Mouse (Mus musculus) neural tube, embryonic 13.5 days (tissue): Measurements from ENCODE around the gene A730049H05Rik. TPM values are rescaled to one million over a fixed set of nuclear protein-coding genes. Genes with fewer than 3 reads are reported as not detected.

Source experiments
- ATAC-seq: fragments of 200-750 bp; cut with Nextera tagmentation; 2 replicates; pipeline ENCODE4 v1.8.0; 2017; ENCODE audit warnings: low read depth, mild to moderate bottlenecking, moderate TSS enrichment, moderate library complexity
- H3K27ac ChIP-seq: fragments of 300-500 bp; sonication (generic); replicated peaks from 2 replicates; pipeline ENCODE4 v1.5.1; 2015; ENCODE audit warnings: moderate library complexity, mild to moderate bottlenecking, inconsistent platforms
- H3K27me3 ChIP-seq: fragments of 300-500 bp; sonication (generic); 2 replicates; pipeline ENCODE4 v1.6.1; 2015; ENCODE audit warnings: mild to moderate bottlenecking, inconsistent platforms
- H3K36me3 ChIP-seq: fragments of 300-500 bp; sonication (generic); 2 replicates; pipeline ENCODE4 v1.6.1; 2015; ENCODE audit warnings: mild to moderate bottlenecking, inconsistent platforms
- H3K4me1 ChIP-seq: fragments of 300-500 bp; sonication (generic); replicated peaks from 2 replicates; pipeline ENCODE4 v1.6.1; 2015; ENCODE audit warnings: inconsistent platforms
- H3K4me2 ChIP-seq: fragments of 300-500 bp; sonication (generic); 2 replicates; pipeline ENCODE4 v1.6.1; 2015; ENCODE audit warnings: inconsistent platforms, mild to moderate bottlenecking, moderate library complexity
- H3K4me3 ChIP-seq: fragments of 300-500 bp; sonication (generic); 2 replicates; pipeline ENCODE4 v1.5.1; 2015; ENCODE audit warnings: mild to moderate bottlenecking, inconsistent platforms
- H3K9ac ChIP-seq: fragments of 300-500 bp; sonication (generic); 2 replicates; pipeline ENCODE4 v1.6.1; 2015; ENCODE audit warnings: moderate library complexity, mild to moderate bottlenecking, inconsistent platforms
- H3K9me3 ChIP-seq: fragments of 300-500 bp; sonication (generic); 2 replicates; pipeline ENCODE4 v1.6.1; 2016; ENCODE audit warnings: inconsistent platforms
- WGBS: fragments of 180-500 bp; shearing (Covaris S2); methylation state at CpG from one replicate; pipeline ENCODE4 v1.1.7; 2015; 5-methylcytosine and 5-hydroxymethylcytosine counted together
- polyA plus RNA-seq: library from polyadenylated mRNA; unstranded; fragments of >200 nt; fragmentation: Nextera tagmentation; extraction: Ambion mirVana; gene quantifications from 2 replicates; pipeline ENCODE4 v1.2.1, GENCODE M21; 2015

The A730049H05Rik gene
- polyA plus RNA-seq, 1 experiment from 2014 or later, result 0.46 TPM

DNA sequence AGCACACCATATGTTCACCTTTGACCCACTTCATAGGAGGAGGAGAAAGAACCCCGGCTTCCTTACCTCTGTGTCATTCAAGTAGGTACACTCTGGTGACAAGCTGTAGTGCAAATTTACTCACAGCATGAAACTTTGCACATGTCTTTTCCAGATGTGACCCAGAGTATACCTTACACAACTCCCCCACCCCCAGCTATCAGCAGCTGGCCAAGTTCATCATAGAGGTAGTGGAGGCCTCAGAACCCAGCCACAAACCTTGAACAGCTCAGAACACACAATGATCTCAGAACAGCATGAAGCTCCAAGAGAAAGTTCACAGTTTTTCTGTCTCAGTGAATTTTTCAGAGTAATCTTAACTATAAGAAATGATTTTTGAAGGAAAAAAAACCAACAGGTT is 75.3 kb downstream of the A730049H05Rik start:
- Histone ChIP-seq H3K4me1 (no peaks in the 10 kb centered on the region), H3K27ac (no peak overlapping the region), H3K4me3 (no peak overlapping the region), H3K27me3 (no peaks in the 10 kb centered on the region), H3K9ac (no peak overlapping the region), H3K9me3 (no peaks in the 10 kb centered on the region), H3K4me2 (no peak overlapping the region), H3K36me3 (no peaks in the 10 kb centered on the region)
- ATAC-seq, result no peak
- 64% methylated on average over 1 of the region's 1 CpGs for WGBS

Other genes starting within 250 kb of the A730049H05Rik start
- gene Prickle2, start 110.3 kb upstream of the A730049H05Rik start, polyA plus RNA-seq, result 12.3 and 13.8 TPM in 2 replicates
- not detected in 2 replicates for gene Gm15737, start 52.9 kb downstream of the A730049H05Rik start, polyA plus RNA-seq
- 1.8 and 2.0 TPM in 2 replicates for gene Adamts9, start 127.0 kb downstream of the A730049H05Rik start, polyA plus RNA-seq